Mouse (Mus musculus): ENCODE measurements around the gene Ip6k2.
A peak's percentile ranks its signal among the peaks of the same experiment; 100 is the strongest.

DNA sequence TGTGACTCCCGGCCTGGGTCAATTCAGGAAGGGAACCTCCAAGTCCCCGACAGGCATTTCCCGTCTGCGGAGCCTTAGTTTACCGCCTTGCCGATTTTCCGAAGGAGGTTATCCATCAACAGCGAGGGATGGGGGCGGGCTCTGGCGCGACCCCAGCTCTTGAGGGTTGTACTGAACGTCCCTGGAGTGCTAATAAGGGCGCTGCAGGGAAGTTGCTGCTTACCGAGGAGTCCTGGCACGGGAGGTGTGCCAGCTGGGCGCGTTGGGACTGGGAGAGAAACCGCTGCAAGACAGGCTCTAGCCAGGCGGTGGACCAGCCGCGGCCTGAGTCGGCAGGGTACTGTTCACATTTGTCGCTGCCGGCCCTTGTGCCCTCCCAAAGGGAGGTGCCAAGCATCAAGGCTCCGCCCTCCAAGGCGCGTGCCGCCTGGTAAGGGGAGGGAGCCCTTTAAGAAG lies 70.7 kb downstream of the Ip6k2 start:
- TF ChIP-seq POLR2A (IDR thresholded peaks at IDR 0.05; ENCODE audit: low read depth, low read length) (peak; percentile 98), CTCF (IDR thresholded peaks at IDR 0.05; ENCODE audit: borderline replicate concordance, insufficient read depth, low read length) (no peak)

Data from embryonic fibroblast, embryonic 13.5 days (primary cell).